Mouse (Mus musculus): ENCODE measurements around the gene Chga.

The Chga gene

DNA sequence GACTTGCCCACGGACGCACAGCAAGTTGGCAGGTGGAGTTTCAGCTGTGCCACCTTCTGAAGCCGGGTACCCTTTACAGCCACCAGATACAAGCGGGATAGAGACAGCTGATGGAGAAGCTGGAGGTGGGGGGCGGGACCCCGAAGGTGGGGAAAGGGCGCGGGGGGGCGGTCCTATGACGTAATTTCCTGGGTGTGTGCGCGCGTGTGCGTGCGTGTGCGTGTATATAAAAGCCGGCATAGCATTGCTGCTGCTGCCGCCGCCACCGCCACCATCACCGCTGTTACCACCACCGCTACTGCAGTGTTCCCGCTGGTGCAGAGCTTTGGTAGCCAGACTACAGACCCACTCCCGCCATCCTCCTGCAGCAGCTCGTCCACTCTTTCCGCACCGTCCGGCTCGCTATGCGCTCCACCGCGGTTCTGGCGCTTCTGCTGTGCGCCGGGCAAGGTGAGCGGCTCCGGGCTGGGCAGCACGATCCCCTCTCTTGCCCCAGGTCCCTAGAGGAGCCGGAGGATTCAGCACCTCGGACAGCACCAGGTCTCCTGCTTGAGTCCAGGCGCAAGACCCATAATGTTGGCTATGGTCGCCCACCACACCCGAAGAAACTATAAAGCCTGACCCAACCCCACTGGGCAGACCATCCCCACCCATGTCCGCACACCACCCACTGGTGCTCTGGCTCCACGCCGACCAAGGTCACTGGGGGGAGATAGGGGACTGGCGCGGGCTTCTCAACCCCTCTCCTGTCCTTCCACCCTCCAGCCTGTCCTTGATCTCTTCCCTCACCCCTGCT is at the start of gene Chga:
Chga (plus strand) TSS at position 249 of the 796 bp plus-strand sequence.
- DNase-seq (ENCODE audit: low read depth), result no peak

GRCm38 (mm10) chr12:102505131-102505713 is 49.5 kb upstream of the Chga start:
- DNase-seq (ENCODE audit: low read depth), result no peak

GRCm38 (mm10) chr12:102505949-102506348 is 48.8 kb upstream of the Chga start:
- DNase-seq (ENCODE audit: low read depth), result no peak

DNA sequence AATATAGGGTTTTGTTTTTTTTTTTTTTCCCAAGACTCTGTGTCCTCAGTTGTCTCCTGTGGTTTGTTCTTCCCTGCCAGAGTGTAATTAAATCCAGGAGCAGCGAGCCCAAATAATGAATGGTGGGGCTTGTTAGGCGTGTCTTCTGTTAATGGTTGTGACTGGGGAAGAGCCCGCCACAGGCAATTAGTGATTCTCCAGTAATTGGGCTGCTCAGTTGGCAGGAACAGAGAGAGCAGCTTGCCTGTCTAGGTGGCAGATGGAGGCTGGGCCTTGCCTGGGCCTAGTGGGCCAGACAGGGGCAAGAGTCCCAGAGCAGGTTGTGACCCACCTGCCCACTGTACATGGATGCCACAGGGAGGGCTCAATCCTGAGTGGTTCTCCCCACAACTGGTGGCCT is 43.4 kb upstream of the Chga start:
- DNase-seq (ENCODE audit: low read depth), result no peak

DNA sequence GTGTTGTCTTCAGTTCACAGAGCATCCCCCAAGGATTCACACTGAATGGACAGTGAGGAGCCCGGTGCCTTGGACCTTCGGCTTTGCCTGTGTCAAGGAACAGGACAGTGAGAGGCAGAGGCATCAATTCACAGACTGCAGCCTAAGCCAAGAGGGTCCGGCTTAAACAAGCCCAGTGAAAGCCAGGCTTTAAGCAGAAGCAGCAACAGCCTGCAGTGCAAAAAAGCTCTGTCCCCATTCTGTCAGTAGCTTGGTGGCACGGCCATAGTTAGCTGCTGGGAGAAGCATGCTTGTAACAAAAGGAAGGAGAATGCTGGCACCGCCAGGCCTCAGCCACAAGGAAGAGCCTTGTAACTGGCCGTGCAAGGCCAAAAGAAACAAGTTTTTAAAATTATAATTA is 40.6 kb upstream of the Chga start:
- no peak for DNase-seq (ENCODE audit: low read depth)

DNA sequence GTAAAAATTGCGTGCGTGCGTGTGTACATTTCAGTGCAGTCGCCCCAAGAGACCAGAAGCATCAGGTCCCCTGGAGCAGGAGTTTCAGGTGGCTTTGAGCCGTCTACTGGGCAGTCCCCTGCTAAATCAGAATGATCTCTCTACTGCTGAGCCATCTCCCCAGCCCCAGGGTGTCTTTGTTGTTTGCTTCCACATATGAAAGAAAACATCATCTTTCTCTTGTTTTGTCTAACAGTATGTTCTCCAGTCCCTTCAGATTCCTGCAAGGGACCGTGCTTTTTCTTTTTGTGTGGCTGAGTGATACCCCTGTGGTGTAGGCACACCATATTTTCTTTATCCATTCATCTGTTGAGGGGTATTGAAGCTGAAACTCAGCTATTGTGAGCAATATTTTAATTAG is 40.0 kb upstream of the Chga start:
- no peak for DNase-seq (ENCODE audit: low read depth)

- DNase-seq (ENCODE audit: low read depth), result no peak
These were observed 38.6 kb upstream of the Chga start for GRCm38 (mm10) chr12:102516151-102516550.

DNA sequence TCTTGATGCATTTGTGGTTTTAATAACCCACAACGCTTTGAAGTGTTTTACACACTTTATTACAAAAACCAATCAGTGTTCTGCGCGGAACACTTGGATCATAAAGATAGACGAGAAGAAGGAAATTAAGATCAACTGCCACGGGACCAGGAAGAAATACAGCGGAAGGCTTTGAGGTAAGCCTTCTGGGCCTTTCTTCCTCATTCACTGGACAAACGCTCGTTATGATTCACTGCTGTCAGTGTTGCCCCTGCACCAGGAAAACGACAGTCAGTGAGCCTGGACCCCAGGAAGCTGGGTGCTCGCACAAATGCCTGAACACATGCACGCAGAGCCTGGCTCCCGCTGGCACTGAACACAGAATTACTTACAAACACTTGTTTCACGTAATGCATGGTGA is 37.1 kb upstream of the Chga start:
- no peak for DNase-seq (ENCODE audit: low read depth)

DNA sequence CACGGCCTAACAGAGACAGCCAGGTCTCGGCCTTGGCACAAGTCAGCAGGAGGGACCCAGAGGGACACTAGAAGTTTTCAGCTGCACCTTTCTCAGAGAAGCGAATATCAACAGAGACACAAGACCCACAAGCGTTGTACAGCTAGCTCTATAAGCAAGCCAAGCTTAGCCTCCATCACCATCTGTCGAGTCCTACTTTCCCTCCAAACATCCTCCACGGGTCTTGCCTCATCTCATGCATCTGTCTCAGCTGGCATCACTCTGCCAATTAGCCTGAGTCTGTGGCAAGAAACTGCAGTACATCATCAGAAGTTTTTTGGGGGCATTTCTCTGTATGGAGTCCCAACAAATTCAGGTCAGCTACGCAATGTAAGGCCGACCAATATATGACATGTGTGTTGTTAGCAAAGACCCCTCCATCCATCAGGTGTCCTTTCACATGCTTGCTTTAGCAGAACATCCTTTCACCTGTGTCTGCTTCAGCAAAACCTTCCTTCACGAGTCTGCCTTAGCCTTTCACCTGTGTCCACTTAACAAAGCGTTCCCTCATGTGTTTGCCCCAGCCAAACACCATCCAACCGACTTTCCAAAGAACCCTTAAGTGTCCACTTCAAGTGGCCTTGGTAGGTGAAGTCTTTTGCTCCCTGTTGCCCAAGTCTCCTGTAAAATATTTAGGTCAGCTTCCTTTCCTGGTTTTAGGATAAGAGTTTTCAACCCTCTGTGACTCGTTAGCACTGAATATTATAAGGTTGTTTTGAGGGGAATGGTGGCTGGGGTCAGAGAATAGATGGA is 34.6 kb upstream of the Chga start:
- DNase-seq (ENCODE audit: low read depth), result no peak

GRCm38 (mm10) chr12:102521777-102522319 is 32.9 kb upstream of the Chga start:
- DNase-seq (ENCODE audit: low read depth), result no peak

DNA sequence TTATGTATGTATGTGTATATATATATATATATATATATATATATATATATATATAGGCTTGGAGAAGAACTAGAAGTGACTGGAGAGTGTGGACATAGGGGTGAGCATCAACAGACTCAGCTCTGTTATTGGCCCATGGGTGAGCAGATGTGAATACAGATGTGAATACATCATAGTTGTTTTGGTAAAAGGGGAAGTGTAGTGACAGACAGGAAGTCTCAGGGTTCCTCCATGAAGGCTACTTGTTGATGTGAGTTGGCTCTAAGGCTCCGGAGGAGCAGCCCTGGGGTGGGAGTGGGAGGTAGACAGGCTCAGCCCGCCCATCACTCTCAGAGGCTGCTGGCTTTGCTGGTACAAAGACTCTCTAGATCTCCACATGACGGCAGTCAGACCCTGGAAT is 30.6 kb upstream of the Chga start:
- DNase-seq (ENCODE audit: low read depth), result no peak

- no peak for DNase-seq (ENCODE audit: low read depth)
These were observed 30.0 kb upstream of the Chga start for GRCm38 (mm10) chr12:102524760-102525159.

- no peak for DNase-seq (ENCODE audit: low read depth)
These were observed 26.8 kb upstream of the Chga start for GRCm38 (mm10) chr12:102527989-102528388.

- no peak for DNase-seq (ENCODE audit: low read depth)
These were observed 19.0 kb upstream of the Chga start for GRCm38 (mm10) chr12:102535796-102536195.

DNA sequence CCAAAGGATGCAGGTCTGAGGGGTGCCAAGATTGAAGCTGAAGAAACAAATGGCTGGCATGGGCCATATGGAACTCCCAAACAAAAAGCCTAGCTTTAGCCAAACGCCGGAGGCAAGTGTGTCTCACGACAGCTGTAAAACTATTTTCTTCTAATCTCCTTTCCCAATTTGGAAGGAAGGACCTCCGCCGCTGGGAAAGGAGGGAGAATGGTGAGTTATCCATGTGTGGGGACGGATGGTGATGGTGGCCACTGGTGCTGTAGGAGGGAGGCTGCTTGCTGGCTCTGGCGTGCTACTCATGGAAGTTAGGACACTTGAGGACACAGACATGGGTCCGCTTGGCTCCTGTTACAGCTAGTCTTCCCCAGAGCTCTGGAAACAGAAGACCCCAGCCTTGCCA is 14.5 kb upstream of the Chga start:
- DNase-seq (ENCODE audit: low read depth), result no peak

DNA sequence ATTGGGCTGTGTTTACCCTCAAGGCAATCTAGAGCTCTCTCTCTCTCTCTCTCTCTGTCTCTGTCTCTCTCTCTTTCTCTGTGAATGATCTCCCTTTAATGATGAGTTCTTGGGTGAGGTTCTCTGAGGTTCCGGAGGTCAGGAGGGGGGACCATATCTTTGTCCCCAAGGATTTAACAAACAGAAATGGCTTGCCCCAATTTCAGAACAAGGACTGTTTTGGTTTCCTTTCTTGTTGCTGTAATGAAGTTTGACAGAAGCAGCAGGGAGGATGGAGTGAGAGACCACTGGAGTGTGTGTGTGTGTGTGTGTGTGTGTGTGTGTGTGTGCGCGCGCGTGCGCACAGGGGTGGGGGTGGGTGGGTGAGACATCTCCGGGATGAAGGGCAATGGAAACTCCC is 13.6 kb upstream of the Chga start:
- DNase-seq (ENCODE audit: low read depth), result no peak

DNA sequence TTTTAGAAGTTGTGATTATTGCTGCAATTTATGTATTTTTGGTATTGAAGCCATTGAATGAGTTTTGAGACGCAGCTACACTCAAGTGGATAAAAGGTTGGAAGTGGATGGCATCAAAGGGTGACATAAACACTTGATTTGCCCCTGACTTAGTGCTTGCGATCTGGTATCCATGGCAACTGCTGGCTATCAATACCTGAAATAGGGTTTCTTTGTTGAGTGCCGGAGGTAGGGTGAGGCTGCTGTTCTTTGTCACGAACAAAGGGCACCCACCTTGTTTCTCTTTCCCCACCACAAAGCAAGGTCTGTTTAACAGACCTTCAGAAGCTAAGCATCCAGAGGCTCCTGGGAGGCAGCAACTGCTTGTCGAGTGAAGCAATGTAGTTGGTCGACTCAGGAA is 9.6 kb upstream of the Chga start:
- no peak for DNase-seq (ENCODE audit: low read depth)

DNA sequence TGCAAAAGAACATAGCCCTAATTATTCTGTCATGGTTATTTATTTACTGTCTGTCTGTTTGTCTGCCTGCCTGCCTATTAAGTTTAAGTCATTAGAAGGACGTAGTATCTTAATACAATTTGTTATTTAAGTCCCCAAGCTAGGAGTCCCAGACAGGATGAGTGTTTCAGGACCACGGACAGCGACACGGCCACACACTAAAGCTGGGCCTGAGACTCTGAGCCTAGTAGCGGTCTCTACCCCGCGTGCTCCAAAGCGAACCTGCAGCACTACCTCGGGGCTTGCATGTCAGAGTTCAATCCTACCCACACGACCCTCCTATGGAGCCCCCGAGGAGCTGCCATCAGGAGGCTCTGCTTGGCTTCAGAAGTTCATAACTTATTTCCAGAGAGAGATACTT is 4.2 kb upstream of the Chga start:
- DNase-seq (ENCODE audit: low read depth), result no peak

DNA sequence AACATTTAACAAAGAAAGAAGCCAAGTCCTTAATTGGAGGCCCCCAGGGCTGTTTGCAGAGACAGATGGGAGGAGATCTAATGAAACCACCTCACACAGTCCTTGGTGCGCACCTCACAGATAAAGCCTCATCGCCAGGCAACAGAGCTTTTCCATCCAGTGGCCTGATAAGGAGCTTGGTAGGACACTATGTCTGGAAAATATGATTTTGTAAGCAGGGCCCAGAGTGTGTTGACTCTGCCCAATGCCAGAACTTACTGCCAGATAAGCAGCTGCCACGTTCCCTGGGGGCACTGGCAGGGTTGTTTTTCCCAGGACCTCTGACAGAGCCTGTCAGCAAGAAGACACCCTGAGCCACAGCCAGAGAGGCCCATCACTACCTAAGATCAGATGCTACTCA is 3.6 kb upstream of the Chga start:
- DNase-seq (ENCODE audit: low read depth), result no peak

GRCm38 (mm10) chr12:102552001-102552400 is 2.8 kb upstream of the Chga start:
- DNase-seq (ENCODE audit: low read depth), result no peak

DNA sequence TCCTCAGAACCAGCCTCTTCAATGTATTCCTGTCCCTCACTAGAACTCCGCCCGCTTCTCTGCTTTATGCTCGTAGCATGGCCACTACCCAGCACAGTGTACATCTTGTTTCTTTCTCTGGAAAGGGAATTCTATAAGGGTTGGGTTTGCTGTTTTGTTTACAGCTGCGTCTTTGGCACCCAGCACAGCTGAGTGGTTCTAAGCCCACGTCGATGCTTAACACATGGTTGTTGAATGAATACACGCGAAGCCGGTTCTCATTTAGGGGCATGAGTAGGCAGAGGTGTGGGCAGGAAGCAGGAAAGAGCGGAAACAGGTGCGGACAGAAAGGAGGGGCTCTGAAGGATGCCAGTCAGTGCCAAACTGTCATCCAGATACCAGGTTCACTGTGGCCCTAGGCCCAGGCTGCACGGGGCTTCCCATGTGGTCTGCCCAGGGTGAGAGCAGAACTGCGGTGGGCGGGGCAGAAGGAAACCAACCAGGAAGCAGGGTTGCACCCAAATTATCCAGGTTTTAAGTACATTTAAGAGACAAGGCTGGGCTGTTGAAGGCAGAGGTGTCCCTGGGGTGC is 979 bp upstream of the Chga start:
- no peak for DNase-seq (ENCODE audit: low read depth)

DNA sequence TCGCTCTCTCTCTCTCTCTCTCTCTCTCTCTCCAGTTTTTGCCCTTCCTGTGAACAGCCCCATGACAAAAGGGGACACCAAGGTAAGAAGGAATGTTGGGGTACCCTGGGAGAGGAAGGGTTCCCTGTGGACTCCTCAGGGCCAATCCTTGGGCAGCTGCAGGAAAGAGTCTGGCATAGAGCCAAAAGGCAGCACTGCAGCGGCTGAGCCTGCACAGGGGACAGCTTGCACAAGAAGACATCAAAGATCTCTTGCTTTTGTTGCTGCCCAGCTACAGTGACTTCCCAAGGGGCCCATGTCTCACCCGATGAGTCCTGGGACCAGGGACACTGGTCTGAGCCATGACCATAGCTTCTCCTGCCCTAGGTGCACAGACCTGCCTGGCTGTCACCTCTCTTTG is 1.1 kb downstream of the Chga start:
- DNase-seq (ENCODE audit: low read depth), result no peak

DNA sequence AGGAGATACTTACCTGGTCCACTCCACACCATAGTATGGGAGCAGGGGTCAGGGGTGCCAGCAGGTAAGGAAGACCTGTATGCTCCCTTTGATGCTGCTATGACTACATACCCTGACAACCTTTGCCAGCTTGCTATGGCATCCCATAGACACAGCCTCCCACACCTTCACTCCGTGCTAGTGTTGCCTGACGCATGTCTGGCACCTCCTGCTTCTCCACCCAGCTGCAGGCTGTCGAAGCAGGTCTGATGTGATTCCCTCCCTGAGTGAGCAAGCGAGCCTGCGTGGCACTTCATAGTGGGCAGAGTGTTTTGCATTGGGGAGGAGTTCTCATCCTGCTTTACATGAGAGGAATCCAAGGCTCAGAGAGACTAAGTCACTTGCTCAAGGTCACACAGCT is 2.6 kb downstream of the Chga start:
- DNase-seq (ENCODE audit: low read depth), result no peak

All from fibroblast of lung, adult 2 months (primary cell).